Mouse (Mus musculus): ENCODE data around the gene St3gal6. TPM values are rescaled to one million over a fixed set of nuclear protein-coding genes. Genes with fewer than 3 reads are reported as not detected.

Gene St3gal6
- polyA plus RNA-seq, 1 experiment, result 8.5 TPM

DNA sequence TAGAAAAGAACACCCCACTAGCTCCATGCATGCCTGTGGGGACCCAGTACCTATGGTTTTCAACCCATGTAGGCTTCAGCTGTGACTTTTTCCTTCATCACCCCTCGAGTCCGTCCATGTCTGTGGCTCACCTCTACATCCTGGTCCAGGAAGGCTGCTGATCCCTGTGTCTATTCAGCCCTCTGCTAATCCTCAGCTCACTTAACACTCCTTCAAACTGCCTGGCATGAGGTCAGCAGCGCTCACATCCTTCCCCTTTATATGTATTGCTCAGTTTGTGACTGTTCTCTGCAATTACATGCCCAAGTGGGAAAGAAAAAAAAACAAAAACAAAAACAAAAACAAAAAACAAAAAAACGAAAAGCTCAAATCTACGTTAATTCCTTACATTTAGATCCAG is 24.4 kb downstream of the St3gal6 start:
- TF ChIP-seq POLR2A (IDR thresholded peaks at IDR 0.05; ENCODE audit: borderline replicate concordance, extremely low read depth, insufficient read depth, insufficient read length, poor library complexity, severe bottlenecking), result no peak
- no peak for TF ChIP-seq CTCF (IDR thresholded peaks at IDR 0.05; ENCODE audit: borderline replicate concordance, extremely low read depth, insufficient read depth, insufficient read length)
- no peak for DNase-seq (ENCODE audit: low read depth)

DNA sequence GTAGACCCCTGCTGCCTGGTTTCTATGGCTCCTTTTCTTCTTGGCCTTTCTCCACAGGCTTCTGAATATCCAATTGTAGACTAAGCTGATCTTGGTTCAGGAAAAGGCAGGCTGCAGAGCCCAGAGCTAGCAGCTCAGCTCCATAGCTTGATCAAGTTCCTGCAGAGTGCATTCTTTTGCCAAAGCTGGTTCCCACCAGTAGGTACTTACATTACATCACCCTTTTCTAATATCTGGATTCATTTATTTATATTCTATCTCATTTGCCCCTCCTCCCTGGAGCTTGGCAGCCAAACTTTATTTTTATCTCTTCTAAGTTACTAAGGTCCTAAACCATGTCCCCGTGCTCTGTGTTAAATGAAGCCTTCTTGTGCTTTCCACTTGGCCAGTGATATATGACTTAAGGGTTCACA is 24.9 kb downstream of the St3gal6 start:
- no peak for TF ChIP-seq POLR2A (IDR thresholded peaks at IDR 0.05; ENCODE audit: borderline replicate concordance, extremely low read depth, insufficient read depth, insufficient read length, poor library complexity, severe bottlenecking)
- no peak for TF ChIP-seq CTCF (IDR thresholded peaks at IDR 0.05; ENCODE audit: borderline replicate concordance, extremely low read depth, insufficient read depth, insufficient read length)
- DNase-seq (ENCODE audit: low read depth), result peak; percentile 72

DNA sequence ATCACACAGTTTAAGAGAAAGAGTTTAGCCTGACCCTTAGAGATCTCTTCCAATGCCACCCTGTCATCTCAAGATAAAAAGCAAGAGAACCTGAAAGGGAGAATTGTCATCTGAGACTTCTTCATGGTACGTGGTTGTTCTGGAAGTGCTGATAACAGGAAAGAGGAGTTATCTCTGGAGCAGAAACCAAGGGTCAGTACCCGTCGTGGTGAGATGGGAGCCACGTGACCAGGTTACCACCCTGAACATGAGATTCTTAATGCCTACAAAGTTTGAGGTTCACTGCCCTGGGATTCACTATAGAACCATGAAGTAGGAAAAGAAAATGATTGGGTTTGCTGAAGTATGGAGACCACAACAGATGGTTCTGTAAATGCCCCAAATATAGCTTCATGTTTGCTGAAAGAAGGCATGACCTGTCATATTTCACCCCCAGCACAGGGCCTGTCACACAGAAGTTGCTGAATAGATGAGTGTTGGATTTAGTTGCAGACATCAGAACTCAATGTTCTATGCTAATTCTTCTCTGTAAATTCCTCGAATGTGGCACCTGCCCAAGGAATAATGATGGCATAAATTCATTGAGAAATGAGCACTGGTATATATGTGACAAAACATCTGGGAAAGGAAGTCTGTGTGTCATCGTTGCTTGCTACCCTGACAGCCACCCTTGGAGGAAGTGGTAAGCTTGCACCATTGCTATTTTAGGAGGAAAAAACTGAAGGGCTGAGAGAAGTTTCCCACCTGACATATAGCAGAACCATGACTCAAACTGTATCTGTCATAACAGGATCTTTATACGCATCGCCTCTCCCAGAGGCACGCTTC is 25.9 kb downstream of the St3gal6 start:
- DNase-seq (ENCODE audit: low read depth), result no peak
- TF ChIP-seq CTCF (IDR thresholded peaks at IDR 0.05; ENCODE audit: borderline replicate concordance, extremely low read depth, insufficient read depth, insufficient read length), result no peak
- TF ChIP-seq POLR2A (IDR thresholded peaks at IDR 0.05; ENCODE audit: borderline replicate concordance, extremely low read depth, insufficient read depth, insufficient read length, poor library complexity, severe bottlenecking), result no peak

DNA sequence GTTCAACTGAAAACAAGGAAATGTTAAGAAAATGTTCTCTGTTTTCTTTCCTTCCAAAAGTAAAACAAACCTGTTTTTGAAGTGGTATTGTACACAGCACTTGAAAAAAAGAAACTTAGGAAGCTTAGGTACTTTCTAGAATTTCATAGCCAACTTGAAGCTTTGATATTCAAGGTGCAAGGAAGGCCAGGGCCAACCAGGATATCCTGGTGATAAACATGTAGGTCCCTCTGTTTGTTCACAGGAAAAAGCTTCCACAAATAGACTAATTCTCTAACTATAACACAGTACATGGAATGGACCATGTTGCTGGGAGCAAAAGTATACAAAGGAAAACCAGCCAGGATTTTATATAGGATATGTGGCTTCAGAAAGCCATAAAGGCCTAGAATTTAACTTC is 27.3 kb downstream of the St3gal6 start:
- DNase-seq (ENCODE audit: low read depth), result no peak
- TF ChIP-seq CTCF (IDR thresholded peaks at IDR 0.05; ENCODE audit: borderline replicate concordance, extremely low read depth, insufficient read depth, insufficient read length), result no peak
- no peak for TF ChIP-seq POLR2A (IDR thresholded peaks at IDR 0.05; ENCODE audit: borderline replicate concordance, extremely low read depth, insufficient read depth, insufficient read length, poor library complexity, severe bottlenecking)

DNA sequence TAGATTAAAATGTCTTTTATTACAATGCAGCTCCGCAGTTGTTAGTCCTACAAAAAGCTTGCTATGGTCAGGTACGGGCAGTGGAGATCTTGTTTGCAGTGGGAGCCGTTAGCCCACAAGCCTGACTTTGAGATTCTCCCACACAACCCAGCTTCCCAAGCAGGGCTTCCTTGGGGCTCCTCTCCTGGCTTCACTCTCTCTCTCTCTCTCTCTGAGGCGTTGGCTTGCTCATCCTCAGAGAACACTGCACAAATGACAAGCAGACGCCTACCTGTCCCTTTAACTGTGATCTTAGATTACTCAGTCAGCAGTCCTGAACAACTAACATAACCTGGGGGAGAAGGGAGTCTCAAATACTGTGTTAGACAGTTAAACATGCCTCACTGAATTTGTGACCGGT is 36.2 kb downstream of the St3gal6 start:
- DNase-seq (ENCODE audit: low read depth), result no peak
- TF ChIP-seq POLR2A (IDR thresholded peaks at IDR 0.05; ENCODE audit: borderline replicate concordance, extremely low read depth, insufficient read depth, insufficient read length, poor library complexity, severe bottlenecking) (no peak), CTCF (IDR thresholded peaks at IDR 0.05; ENCODE audit: borderline replicate concordance, extremely low read depth, insufficient read depth, insufficient read length) (no peak)

DNA sequence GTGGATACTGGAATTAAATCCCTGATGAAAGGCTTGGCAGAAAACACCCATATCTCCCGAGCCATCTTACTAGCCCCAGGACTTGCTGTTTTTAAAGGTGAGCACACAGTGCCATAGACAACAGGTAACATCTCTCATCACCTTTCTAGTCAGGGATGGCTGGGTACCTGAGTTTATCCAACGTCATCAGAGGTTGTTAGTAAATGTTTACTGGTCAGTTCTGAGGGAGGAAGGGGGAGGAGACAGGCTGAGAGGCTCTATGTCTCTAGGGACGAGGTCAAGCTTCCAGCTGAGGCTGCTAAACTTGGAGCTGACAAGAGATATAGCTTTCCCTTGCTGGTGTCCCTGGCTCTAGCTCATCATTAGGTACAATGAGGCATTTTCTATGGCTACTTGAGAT is 41.7 kb downstream of the St3gal6 start:
- no peak for DNase-seq (ENCODE audit: low read depth)
- TF ChIP-seq CTCF (IDR thresholded peaks at IDR 0.05; ENCODE audit: borderline replicate concordance, extremely low read depth, insufficient read depth, insufficient read length) (no peak), POLR2A (IDR thresholded peaks at IDR 0.05; ENCODE audit: borderline replicate concordance, extremely low read depth, insufficient read depth, insufficient read length, poor library complexity, severe bottlenecking) (no peak)

DNA sequence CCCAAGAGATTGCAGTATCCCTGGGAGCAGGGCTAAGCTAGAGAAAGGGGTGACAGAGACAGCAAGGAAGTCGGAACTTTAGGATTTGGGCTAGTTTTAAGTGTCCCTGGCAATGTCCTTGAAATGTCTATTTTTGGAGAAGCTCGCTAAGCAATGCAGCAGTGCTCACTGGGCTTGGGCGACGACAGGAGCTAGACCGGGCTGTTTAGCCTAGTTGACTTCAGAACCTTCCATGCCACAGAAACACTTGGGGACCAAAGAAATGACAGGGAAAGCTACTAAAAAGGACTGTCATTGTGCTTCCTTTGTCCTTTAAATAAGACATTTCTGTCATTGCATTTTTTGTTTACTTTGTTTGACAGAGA is 42.2 kb downstream of the St3gal6 start:
- DNase-seq (ENCODE audit: low read depth), result no peak
- TF ChIP-seq POLR2A (IDR thresholded peaks at IDR 0.05; ENCODE audit: borderline replicate concordance, extremely low read depth, insufficient read depth, insufficient read length, poor library complexity, severe bottlenecking), result no peak

DNA sequence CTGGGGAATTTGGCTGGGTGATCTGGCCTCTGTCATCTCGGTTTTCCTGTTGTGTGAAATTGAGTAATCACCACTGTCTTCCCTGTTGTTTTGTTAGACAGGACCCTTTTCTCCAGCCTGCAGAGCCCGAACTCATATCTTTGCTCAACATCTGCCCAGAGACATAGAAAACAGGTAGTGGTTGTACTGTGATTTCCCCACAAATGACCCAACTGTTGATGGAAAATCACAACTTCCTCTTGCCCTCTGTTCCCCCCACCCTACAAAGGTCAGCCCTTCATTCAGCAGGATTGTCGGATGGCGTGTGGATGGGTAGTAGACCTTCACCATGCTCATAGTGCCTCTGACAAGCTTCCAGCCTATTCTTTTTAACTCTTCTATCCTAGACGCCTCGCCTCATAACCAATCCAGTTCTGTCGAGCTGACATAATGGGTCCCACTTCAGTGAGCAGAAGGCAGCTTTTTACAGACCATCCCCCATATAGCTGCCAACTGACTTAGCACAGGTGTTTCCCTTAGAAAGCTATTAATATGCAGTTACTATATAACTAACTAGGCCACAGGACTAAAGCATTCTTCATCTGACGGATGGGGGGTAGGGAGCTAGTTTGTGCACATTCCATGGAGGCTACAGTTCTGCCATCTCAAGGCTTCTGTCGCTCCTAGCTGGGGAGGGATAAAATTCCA is 42.7 kb downstream of the St3gal6 start:
- peak; percentile 5 for DNase-seq (ENCODE audit: low read depth)
- TF ChIP-seq CTCF (IDR thresholded peaks at IDR 0.05; ENCODE audit: borderline replicate concordance, extremely low read depth, insufficient read depth, insufficient read length) (no peak), POLR2A (IDR thresholded peaks at IDR 0.05; ENCODE audit: borderline replicate concordance, extremely low read depth, insufficient read depth, insufficient read length, poor library complexity, severe bottlenecking) (no peak)

DNA sequence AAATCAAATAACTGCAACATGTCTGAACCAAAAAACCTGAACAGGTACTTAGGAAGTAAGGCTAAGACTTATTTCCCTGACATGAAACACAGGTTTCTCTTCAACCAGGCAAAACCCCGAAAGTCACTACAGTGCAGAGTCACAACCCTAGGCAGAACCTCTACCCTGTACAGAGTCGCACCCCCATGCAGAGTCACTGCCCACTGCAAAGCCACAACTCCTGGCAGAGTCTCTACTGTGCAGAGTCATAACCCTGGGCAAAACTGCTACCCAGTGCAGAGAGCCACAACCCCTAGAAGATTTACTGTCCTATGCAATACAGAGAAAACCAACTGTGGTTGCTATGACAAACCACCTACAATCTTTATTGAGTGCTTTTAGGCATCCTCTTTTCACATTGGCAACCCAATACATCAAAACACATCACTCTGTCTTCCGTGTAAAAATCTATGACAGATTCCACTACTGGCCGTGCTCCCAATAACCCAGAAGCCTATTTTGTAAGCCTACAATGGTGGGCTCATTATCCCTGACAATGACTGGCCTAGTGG is 44.1 kb downstream of the St3gal6 start:
- TF ChIP-seq CTCF (IDR thresholded peaks at IDR 0.05; ENCODE audit: borderline replicate concordance, extremely low read depth, insufficient read depth, insufficient read length), result no peak
- no peak for TF ChIP-seq POLR2A (IDR thresholded peaks at IDR 0.05; ENCODE audit: borderline replicate concordance, extremely low read depth, insufficient read depth, insufficient read length, poor library complexity, severe bottlenecking)
- no peak for DNase-seq (ENCODE audit: low read depth)

DNA sequence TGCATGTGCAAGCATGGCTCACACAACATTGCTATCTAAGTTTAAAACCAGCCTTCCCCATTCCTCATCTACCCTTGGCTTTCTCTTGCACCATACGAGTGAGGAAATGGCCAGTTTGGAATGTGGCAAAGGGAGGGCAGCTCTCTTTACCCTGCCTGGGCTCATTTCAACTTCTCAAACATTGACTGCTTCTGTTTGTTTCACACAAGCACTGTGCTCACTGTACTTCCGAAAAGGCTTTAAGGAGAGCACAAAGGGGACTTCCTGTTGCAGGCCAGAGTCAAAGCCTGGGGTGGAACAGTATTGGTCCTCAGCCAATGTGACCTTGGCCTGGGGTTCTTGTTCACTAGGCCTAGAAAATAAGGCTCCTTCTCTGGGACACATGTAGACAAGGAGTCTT is 47.7 kb downstream of the St3gal6 start:
- TF ChIP-seq CTCF (IDR thresholded peaks at IDR 0.05; ENCODE audit: borderline replicate concordance, extremely low read depth, insufficient read depth, insufficient read length), result no peak
- TF ChIP-seq POLR2A (IDR thresholded peaks at IDR 0.05; ENCODE audit: borderline replicate concordance, extremely low read depth, insufficient read depth, insufficient read length, poor library complexity, severe bottlenecking), result no peak
- no peak for DNase-seq (ENCODE audit: low read depth)

DNA sequence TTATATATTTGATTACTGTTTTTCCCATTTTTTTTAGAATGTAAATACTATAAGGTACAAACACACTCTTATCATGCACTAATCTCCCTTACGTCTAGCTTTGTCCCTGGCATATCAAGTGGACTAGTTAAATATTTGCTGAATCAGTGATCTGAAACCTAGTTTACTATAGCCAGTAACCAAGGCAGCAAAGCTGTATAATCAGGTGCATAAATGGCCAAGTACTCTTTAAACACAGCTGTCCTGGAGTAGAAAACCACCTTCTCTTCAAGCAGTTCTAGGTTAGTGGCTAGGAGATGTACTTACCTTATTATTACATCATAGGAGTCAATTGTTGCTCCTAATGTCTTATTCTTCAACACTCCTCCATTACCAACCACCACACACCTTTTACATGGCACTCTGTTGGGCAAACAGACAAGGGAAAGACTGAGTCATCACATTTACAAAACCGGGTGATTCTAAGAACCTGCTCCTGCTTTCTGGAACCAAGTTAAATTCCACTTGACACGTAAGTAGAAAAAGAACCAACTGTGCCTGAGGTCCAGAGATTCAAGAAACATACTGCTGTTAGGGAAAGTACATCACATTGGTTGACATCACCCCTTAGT is 48.4 kb downstream of the St3gal6 start:
- no peak for DNase-seq (ENCODE audit: low read depth)
- TF ChIP-seq POLR2A (IDR thresholded peaks at IDR 0.05; ENCODE audit: borderline replicate concordance, extremely low read depth, insufficient read depth, insufficient read length, poor library complexity, severe bottlenecking) (no peak), CTCF (IDR thresholded peaks at IDR 0.05; ENCODE audit: borderline replicate concordance, extremely low read depth, insufficient read depth, insufficient read length) (no peak)
